Mouse (Mus musculus) spleen, adult 2 months (tissue): Measurements from ENCODE around the gene Rbm28. TPM values are rescaled to one million over a fixed set of nuclear protein-coding genes. Genes with fewer than 3 reads are reported as not detected.

ENCODE experiments used
- DNase-seq, 2 experiments: peaks; one replicate each; pipeline versions ENCODE4 v3.0.0 to v3.0.0-alpha.2; 2012 to 2021; ENCODE audit warnings: low spot score in 2 of 2, low read depth in 1 of 2
- H3K27ac ChIP-seq: fragments of 200-500 bp; 2 replicates; pipeline ENCODE4 v1.5.1; 2012; ENCODE audit warnings: low read length, inconsistent platforms; ENCODE audit not compliant: insufficient read depth
- H3K27me3 ChIP-seq: fragments of 200-500 bp; 2 replicates; pipeline ENCODE4 v1.6.1; 2012; ENCODE audit warnings: mild to moderate bottlenecking, moderate library complexity, low read length, inconsistent platforms; ENCODE audit not compliant: control insufficient read depth, insufficient read depth
- H3K36me3 ChIP-seq: fragments of 200-500 bp; 2 replicates; pipeline ENCODE4 v1.6.1; 2012; ENCODE audit warnings: mild to moderate bottlenecking, low read length, inconsistent platforms; ENCODE audit not compliant: control insufficient read depth, insufficient read depth
- H3K4me1 ChIP-seq: fragments of 200-500 bp; 2 replicates; pipeline ENCODE4 v1.6.1; 2011; ENCODE audit warnings: inconsistent platforms; ENCODE audit not compliant: control insufficient read depth, insufficient read depth, insufficient read length
- H3K4me3 ChIP-seq: fragments of 200-500 bp; 2 replicates; pipeline ENCODE4 v1.5.1; 2011; ENCODE audit warnings: mild to moderate bottlenecking, inconsistent platforms; ENCODE audit not compliant: insufficient read depth, insufficient read length; ENCODE audit errors: extremely low read depth
- CTCF ChIP-seq: fragments of 200-500 bp; IDR thresholded peaks from 2 replicates; pipeline ENCODE4 v1.5.1; 2011; ENCODE audit warnings: mild to moderate bottlenecking, inconsistent platforms; ENCODE audit not compliant: insufficient read depth, insufficient read length, insufficient replicate concordance; ENCODE audit errors: extremely low read depth
- POLR2A ChIP-seq: fragments of 200-500 bp; IDR thresholded peaks from 2 replicates; pipeline ENCODE4 v1.6.1; 2011; ENCODE audit warnings: low read depth, low read length, inconsistent platforms
- WGBS: fragments of 180-500 bp; shearing (Covaris S2); methylation state at CpG from one replicate; pipeline ENCODE4 v1.1.7; 2018; 5-methylcytosine and 5-hydroxymethylcytosine counted together
- polyA plus RNA-seq: library from polyadenylated mRNA; depleted of rRNA; stranded (reverse); fragments of >200 nt; gene quantifications from 2 replicates; pipeline ENCODE4 v1.2.3, GENCODE M21; 2012

Gene Rbm28
- polyA plus RNA-seq, 1 experiment: 3.6 TPM

DNA sequence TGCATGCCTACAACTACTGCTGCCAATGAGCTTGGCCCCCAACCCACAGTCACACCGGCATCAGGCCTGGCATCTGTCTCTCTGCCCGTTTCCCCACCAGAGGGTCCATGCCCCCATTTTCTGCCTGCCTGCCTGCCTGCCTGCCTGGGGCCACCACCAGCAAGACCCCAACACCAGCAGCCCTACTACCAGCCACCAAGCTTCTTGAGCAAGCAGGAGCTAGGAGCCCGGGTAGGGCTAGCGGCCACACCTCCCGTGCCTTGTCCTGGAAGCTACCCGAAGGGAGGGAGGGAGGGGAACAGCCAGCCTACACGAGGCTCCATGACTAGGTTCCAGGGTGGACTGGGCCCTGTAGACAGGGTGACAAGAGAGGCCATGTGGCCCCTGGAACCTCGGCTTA is 37.2 kb upstream of the Rbm28 start:
- H3K27me3 ChIP-seq: no peaks in the 10 kb centered on the region
- no peak overlapping the region for H3K27ac ChIP-seq
- no peak for DNase-seq
- 84% methylated on average over 8 of the region's 8 CpGs for WGBS
- H3K36me3 ChIP-seq: peaks cover 6% of the 10 kb centered on the region
- TF ChIP-seq POLR2A (no peak), CTCF (no peak)
- H3K4me3 ChIP-seq: no peak overlapping the region
- H3K4me1 ChIP-seq: no peaks in the 10 kb centered on the region; the same call in 1 of the 2 replicates

- no peak for TF ChIP-seq POLR2A
- TF ChIP-seq CTCF: no peak
- WGBS: 74% methylated on average over 5 of the region's 5 CpGs
- H3K4me1 ChIP-seq: no peaks in the 10 kb centered on the region; the same call in 1 of the 2 replicates
- H3K36me3 ChIP-seq: peaks cover 5% of the 10 kb centered on the region
- no peak overlapping the region for H3K27ac ChIP-seq
- no peaks in the 10 kb centered on the region for H3K27me3 ChIP-seq
- no peak for DNase-seq
- no peak overlapping the region for H3K4me3 ChIP-seq
Observed at GRCm38 (mm10) chr6:29201341-29201740, 36.5 kb upstream of the Rbm28 start.

- no peaks in the 10 kb centered on the region for H3K27me3 ChIP-seq
- H3K4me1 ChIP-seq: no peaks in the 10 kb centered on the region; the same call in 1 of the 2 replicates
- no peak overlapping the region for H3K27ac ChIP-seq
- H3K36me3 ChIP-seq: peaks cover 3% of the 10 kb centered on the region
- 38% methylated on average over 3 of the region's 3 CpGs for WGBS
- DNase-seq: no peak
- H3K4me3 ChIP-seq: no peak overlapping the region
- TF ChIP-seq CTCF (no peak), POLR2A (no peak)
Observed at GRCm38 (mm10) chr6:29200496-29200895, 35.7 kb upstream of the Rbm28 start.

DNA sequence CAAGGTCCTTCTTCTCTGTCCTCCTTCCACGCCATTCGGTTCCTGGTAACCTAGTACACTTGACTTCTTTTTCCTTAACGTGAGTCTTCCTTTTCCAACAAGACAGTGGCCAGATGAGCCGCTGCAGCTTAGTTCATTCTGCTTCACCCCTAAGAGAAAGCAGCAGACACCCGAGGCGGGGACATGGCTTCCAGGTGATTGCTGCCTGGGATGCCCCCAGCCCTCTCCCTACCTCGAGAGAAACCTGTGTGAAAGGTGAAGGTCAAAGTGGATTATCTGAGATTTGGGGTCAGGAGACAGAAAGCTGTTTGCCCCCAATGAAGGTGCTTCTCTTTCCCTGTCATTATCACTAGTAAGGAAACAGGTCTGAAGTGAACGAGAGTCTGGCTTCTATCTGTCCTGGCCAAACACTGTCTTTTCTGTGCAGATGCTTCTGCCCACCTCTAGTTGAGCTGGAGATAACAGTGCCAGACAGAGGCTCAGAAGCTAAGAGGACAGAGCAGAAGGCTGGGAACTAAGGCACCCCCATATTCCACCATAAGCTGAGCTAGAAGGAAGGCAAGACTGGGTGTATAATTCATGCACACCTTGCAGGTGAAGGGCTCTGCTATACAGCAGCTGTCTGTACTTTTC is 34.5 kb upstream of the Rbm28 start:
- DNase-seq: no peak
- Histone ChIP-seq H3K4me3 (no peak overlapping the region), H3K4me1 (no peaks in the 10 kb centered on the region), H3K27ac (no peak overlapping the region), H3K36me3 (peaks cover 3% of the 10 kb centered on the region), H3K27me3 (no peaks in the 10 kb centered on the region)
- TF ChIP-seq CTCF: no peak
- TF ChIP-seq POLR2A: no peak
- 61% methylated on average over 8 of the region's 8 CpGs for WGBS

DNA sequence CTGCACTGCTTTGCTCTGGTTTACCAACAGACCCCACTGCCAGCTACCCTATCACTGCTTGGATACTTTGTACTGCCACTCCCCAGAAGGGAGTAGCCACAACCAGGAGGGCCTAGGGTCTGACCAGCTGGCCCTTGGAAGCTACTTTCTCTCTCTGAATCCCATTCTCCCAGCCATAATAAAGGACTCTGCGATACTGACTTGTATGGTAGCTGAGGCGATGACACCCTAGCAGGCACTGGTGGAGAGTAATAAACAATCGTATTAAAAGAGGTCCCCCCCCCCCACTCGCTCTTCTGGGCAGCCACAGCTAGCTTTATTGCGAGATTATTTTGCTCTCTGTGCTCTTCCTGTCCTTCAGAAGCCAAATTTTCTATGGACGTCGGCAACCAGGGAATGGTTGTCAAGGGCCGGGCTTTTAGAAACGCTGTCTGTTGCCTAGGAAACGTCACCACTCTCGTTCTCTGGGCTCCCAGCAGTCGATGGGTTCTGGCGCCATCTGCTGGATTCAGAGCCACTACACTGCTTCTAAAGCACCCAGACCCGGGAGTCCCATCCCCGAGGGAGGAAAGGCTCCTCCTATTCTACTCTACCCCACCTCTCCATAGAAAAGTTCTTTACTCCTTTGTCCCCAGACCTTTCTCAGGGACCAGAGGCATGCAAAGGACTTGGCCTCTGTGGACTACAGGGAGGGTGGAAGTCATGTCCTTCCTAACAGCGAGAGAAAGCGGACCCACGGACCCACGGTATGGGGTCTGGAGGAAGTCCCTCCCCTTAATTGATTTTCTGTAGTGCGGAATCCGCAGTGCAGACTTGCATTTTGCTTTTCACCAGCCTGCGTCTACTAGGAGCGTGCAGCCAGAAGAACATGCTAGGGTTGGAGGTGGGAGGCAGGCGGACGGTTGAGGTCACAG is 33.8 kb upstream of the Rbm28 start:
- Histone ChIP-seq H3K4me1 (no peaks in the 10 kb centered on the region), H3K27me3 (no peaks in the 10 kb centered on the region), H3K27ac (no peak overlapping the region), H3K4me3 (no peak overlapping the region), H3K36me3 (peaks cover 3% of the 10 kb centered on the region)
- peak; percentile 60 to 76 for DNase-seq
- 35% methylated on average over 25 of the region's 25 CpGs for WGBS
- TF ChIP-seq POLR2A (no peak), CTCF (peak; percentile 89; the same call in 1 of the 2 replicates)

GRCm38 (mm10) chr6:29195846-29196698 is 31.3 kb upstream of the Rbm28 start:
- no peak for TF ChIP-seq POLR2A
- TF ChIP-seq CTCF: no peak
- Histone ChIP-seq H3K27me3 (no peaks in the 10 kb centered on the region), H3K4me1 (no peaks in the 10 kb centered on the region), H3K27ac (no peak overlapping the region), H3K4me3 (no peak overlapping the region), H3K36me3 (no peaks in the 10 kb centered on the region)
- peak in 1 of 2 experiments; percentile 2 for DNase-seq
- 82% methylated on average over 5 of the region's 5 CpGs for WGBS
